Mouse (Mus musculus): Measurements from ENCODE around the gene Mfsd13b.
"Not testable (repeated sequence)": the region's sequence is repeated elsewhere in the genome, so short reads cannot be mapped to it uniquely, and the experiment has no call there.

Mfsd13b gene

GRCm38 (mm10) chr7:120982968-120983367, 659 bp downstream of the Mfsd13b start:
- no peak for DNase-seq (ENCODE audit: low read depth, low spot score)

- DNase-seq (ENCODE audit: low read depth, low spot score): no peak
Observed at GRCm38 (mm10) chr7:120991191-120991590, 8.9 kb downstream of the Mfsd13b start.

- DNase-seq (ENCODE audit: low read depth, low spot score): no peak
Observed at GRCm38 (mm10) chr7:120999021-120999530, 16.8 kb downstream of the Mfsd13b start.

- no peak for DNase-seq (ENCODE audit: low read depth, low spot score)
Observed at GRCm38 (mm10) chr7:121000065-121000822, 17.9 kb downstream of the Mfsd13b start.

- DNase-seq (ENCODE audit: low read depth, low spot score): no peak
Observed at GRCm38 (mm10) chr7:121001879-121002278, 19.6 kb downstream of the Mfsd13b start.

- no peak for DNase-seq (ENCODE audit: low read depth, low spot score)
Observed at GRCm38 (mm10) chr7:121002407-121002928, 20.2 kb downstream of the Mfsd13b start.

- DNase-seq (ENCODE audit: low read depth, low spot score): no peak
Observed at GRCm38 (mm10) chr7:121003793-121004418, 21.6 kb downstream of the Mfsd13b start.

GRCm38 (mm10) chr7:121011794-121012689, 29.7 kb downstream of the Mfsd13b start:
- no peak for DNase-seq (ENCODE audit: low read depth, low spot score)

GRCm38 (mm10) chr7:121014486-121014885, 32.2 kb downstream of the Mfsd13b start:
- no peak for DNase-seq (ENCODE audit: low read depth, low spot score)

- no peak for DNase-seq (ENCODE audit: low read depth, low spot score)
Observed at GRCm38 (mm10) chr7:121018778-121019177, 36.5 kb downstream of the Mfsd13b start.

GRCm38 (mm10) chr7:121020277-121020676, 38.0 kb downstream of the Mfsd13b start:
- DNase-seq (ENCODE audit: low read depth, low spot score): no peak

GRCm38 (mm10) chr7:121025221-121026008, 43.1 kb downstream of the Mfsd13b start:
- no peak for DNase-seq (ENCODE audit: low read depth, low spot score)

GRCm38 (mm10) chr7:121026300-121026699, 44.0 kb downstream of the Mfsd13b start:
- no peak for DNase-seq (ENCODE audit: low read depth, low spot score)

GRCm38 (mm10) chr7:121029947-121030346, 47.6 kb downstream of the Mfsd13b start:
- DNase-seq (ENCODE audit: low read depth, low spot score): not testable (repeated sequence)

- DNase-seq (ENCODE audit: low read depth, low spot score): peak; percentile 87
Observed at GRCm38 (mm10) chr7:121033856-121034652, 51.7 kb downstream of the Mfsd13b start, which contains the start of gene Mettl9. Mettl9 (plus strand) TSS chr7:121034445.

- no peak for DNase-seq (ENCODE audit: low read depth, low spot score)
Observed at GRCm38 (mm10) chr7:121034701-121035141, 52.4 kb downstream of the Mfsd13b start.

GRCm38 (mm10) chr7:121035161-121035721, 52.9 kb downstream of the Mfsd13b start:
- DNase-seq (ENCODE audit: low read depth, low spot score): no peak

GRCm38 (mm10) chr7:121040595-121040994, 58.3 kb downstream of the Mfsd13b start:
- DNase-seq (ENCODE audit: low read depth, low spot score): no peak

GRCm38 (mm10) chr7:121041989-121042388, 59.7 kb downstream of the Mfsd13b start:
- DNase-seq (ENCODE audit: low read depth, low spot score): no peak

Measured in WW6 (cell line).